Mouse (Mus musculus) bone marrow, adult 2 months (tissue): ENCODE results near the gene Ovgp1.

Experiments
- CTCF ChIP-seq: fragments of 200-500 bp; IDR thresholded peaks from 2 replicates; pipeline ENCODE4 v1.5.1; 2011; ENCODE audit warnings: low read length, control low read depth; ENCODE audit not compliant: control insufficient read depth, insufficient read depth
- POLR2A ChIP-seq: fragments of 200-500 bp; IDR thresholded peaks from 2 replicates; pipeline ENCODE4 v1.6.1; 2011; ENCODE audit warnings: low read depth, mild to moderate bottlenecking, control low read depth, low read length, borderline replicate concordance; ENCODE audit not compliant: control insufficient read depth

DNA sequence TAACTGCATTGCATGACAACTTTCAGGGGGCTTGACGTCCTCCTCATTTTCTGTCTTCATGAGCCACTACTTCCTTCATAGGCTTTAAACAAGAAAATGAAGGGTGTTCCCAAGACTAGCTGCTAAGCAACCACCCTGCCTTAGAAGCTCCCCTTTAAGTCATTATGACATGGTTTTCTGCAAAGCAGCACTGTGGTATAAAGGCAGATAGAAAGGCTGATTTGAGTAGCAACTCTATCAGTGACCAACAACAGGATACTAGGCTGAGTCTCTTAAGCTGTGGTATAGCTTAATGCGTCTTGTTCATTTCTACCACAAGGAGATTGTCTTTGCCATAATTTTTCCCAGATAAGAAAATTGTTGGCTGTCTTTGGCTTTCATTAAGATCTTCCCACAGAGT lies 41.0 kb downstream of the Ovgp1 start, which contains the start of gene Pifo:
- no peak for TF ChIP-seq CTCF
- no peak for TF ChIP-seq POLR2A
